Mouse (Mus musculus): ENCODE measurements around the gene Plekho2. TPM values are rescaled to one million over a fixed set of nuclear protein-coding genes. Genes with fewer than 3 reads are reported as not detected.

The Plekho2 gene
- polyA plus RNA-seq (2011; ENCODE audit: insufficient read length, low read depth, missing spikeins): 58.1 and 78.4 TPM in 2 replicates

DNA sequence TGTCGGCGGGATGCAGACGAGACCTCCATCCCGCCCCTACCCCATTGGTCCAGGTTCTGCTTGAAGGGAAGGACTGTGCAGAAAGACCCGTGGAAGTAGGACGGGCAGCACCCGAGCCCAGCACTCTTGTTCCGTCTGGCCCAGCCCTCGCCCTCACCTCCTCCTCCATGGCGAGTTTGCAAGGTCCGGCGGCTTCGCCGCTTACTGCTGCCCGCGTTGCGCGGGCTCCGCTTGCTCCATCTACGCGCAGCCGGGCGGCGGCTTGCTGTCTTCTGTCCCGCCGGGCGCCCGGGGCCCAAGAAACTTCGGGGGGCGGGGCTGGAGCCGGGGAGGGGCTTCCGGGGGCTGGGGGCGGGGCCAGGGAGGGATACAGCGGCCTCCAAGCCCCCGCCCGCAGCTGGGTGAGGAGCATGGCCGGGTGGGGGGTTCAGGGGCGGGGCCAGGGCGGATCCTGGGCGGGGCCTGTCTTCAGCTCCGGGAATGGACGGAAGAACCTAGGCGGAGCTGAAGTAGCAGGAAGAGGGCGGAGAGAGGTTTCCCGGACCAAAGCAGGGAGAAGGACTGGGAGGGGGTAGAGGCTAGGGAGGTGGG lies at the start of gene Plekho2:
Gene Plekho2 (minus strand): TSS at position 260 of the 591 bp plus-strand sequence.
- TF ChIP-seq CTCF (IDR thresholded peaks at IDR 0.05; ENCODE audit: borderline replicate concordance, insufficient read depth, low read length) (no peak), POLR2A (IDR thresholded peaks at IDR 0.05; ENCODE audit: low read depth, low read length) (peak; percentile 95)
- H3K27ac ChIP-seq (ENCODE audit: insufficient read depth, low read length): peak within 1 kb of the TSS; percentile 67
- peak within 1 kb of the TSS; percentile 93 for H3K4me3 ChIP-seq (ENCODE audit: insufficient read depth, low read length)
- H3K4me1 ChIP-seq (ENCODE audit: control insufficient read depth, insufficient read depth, low read length): peaks cover 13% of the 10 kb centered on the region

GRCm38 (mm10) chr9:65629025-65629766 lies 49.4 kb upstream of the Plekho2 start, which contains the start of gene Rbpms2:
Rbpms2 (plus strand) TSS chr9:65629648.
- peak within 1 kb of the TSS; percentile 41 for H3K27ac ChIP-seq (ENCODE audit: insufficient read depth, low read length)
- H3K4me1 ChIP-seq (ENCODE audit: control insufficient read depth, insufficient read depth, low read length): no peaks in the 10 kb centered on the region
- TF ChIP-seq POLR2A (IDR thresholded peaks at IDR 0.05; ENCODE audit: low read depth, low read length) (no peak), CTCF (IDR thresholded peaks at IDR 0.05; ENCODE audit: borderline replicate concordance, insufficient read depth, low read length) (no peak)

DNA sequence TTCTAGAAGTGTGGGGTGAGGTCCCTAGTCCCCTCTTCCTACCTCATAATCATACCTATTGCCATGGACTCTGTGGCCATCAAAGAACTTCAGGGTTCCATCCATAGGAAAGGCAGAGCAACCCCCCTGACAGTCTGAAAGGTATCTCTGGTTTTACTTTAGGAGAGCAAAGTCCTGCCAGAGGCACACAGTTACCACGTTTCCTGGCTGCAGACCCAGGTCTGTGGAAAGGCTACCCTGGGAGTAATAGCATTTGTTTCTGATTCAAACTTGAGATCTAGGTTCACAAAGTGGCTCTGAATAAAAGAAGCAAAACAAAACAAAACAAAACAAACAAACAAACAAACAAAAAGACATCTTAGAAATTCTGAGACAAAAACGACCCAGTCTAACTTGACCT lies 44.4 kb upstream of the Plekho2 start:
- no peak overlapping the region for H3K4me3 ChIP-seq (ENCODE audit: insufficient read depth, low read length)
- TF ChIP-seq CTCF (IDR thresholded peaks at IDR 0.05; ENCODE audit: borderline replicate concordance, insufficient read depth, low read length) (no peak), POLR2A (IDR thresholded peaks at IDR 0.05; ENCODE audit: low read depth, low read length) (no peak)
- no peak overlapping the region for H3K27ac ChIP-seq (ENCODE audit: insufficient read depth, low read length)
- H3K4me1 ChIP-seq (ENCODE audit: control insufficient read depth, insufficient read depth, low read length): no peaks in the 10 kb centered on the region

More at GRCm38 (mm10) chr9:65629025-65629766, 49.4 kb upstream of the Plekho2 start, which contains the start of gene Rbpms2:
- peak within 1 kb of the TSS; percentile 69 for H3K4me3 ChIP-seq (ENCODE audit: insufficient read depth, low read length)

GRCm38 (mm10) chr9:65622826-65623225 lies 43.0 kb upstream of the Plekho2 start:
- Histone ChIP-seq H3K27ac (ENCODE audit: insufficient read depth, low read length) (no peak overlapping the region), H3K4me3 (ENCODE audit: insufficient read depth, low read length) (no peak overlapping the region), H3K4me1 (ENCODE audit: control insufficient read depth, insufficient read depth, low read length) (no peaks in the 10 kb centered on the region)
- TF ChIP-seq CTCF (IDR thresholded peaks at IDR 0.05; ENCODE audit: borderline replicate concordance, insufficient read depth, low read length): no peak
- TF ChIP-seq POLR2A (IDR thresholded peaks at IDR 0.05; ENCODE audit: low read depth, low read length): no peak

GRCm38 (mm10) chr9:65621666-65622065 lies 41.8 kb upstream of the Plekho2 start:
- Histone ChIP-seq H3K4me1 (ENCODE audit: control insufficient read depth, insufficient read depth, low read length) (no peaks in the 10 kb centered on the region), H3K27ac (ENCODE audit: insufficient read depth, low read length) (no peak overlapping the region), H3K4me3 (ENCODE audit: insufficient read depth, low read length) (no peak overlapping the region)
- TF ChIP-seq CTCF (IDR thresholded peaks at IDR 0.05; ENCODE audit: borderline replicate concordance, insufficient read depth, low read length) (no peak), POLR2A (IDR thresholded peaks at IDR 0.05; ENCODE audit: low read depth, low read length) (no peak)

DNA sequence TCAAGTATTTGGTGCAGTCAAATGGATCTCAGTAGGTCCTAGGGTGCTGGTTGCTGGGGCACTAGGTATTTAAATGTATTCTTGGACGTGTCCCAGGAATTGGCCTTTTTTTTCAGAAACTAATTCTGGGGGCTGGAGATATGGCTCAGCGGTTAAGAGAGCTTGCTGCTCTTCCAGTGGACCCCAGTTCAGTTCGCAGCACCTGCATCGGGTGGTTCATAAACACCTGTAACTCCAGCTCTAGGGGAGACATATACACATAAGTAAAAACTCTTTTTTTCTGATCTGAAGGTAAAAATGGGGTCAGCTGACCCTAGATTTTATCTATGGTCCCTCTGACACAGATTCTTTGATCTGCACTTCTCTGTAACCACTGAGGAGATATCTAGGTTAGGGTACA lies 41.4 kb upstream of the Plekho2 start:
- Histone ChIP-seq H3K27ac (ENCODE audit: insufficient read depth, low read length) (no peak overlapping the region), H3K4me1 (ENCODE audit: control insufficient read depth, insufficient read depth, low read length) (no peaks in the 10 kb centered on the region), H3K4me3 (ENCODE audit: insufficient read depth, low read length) (no peak overlapping the region)
- no peak for TF ChIP-seq CTCF (IDR thresholded peaks at IDR 0.05; ENCODE audit: borderline replicate concordance, insufficient read depth, low read length)
- no peak for TF ChIP-seq POLR2A (IDR thresholded peaks at IDR 0.05; ENCODE audit: low read depth, low read length)

- Histone ChIP-seq H3K4me1 (ENCODE audit: control insufficient read depth, insufficient read depth, low read length) (no peaks in the 10 kb centered on the region), H3K4me3 (ENCODE audit: insufficient read depth, low read length) (no peak overlapping the region), H3K27ac (ENCODE audit: insufficient read depth, low read length) (no peak overlapping the region)
- TF ChIP-seq POLR2A (IDR thresholded peaks at IDR 0.05; ENCODE audit: low read depth, low read length): no peak
These were observed 39.5 kb upstream of the Plekho2 start for GRCm38 (mm10) chr9:65619311-65619710.

DNA sequence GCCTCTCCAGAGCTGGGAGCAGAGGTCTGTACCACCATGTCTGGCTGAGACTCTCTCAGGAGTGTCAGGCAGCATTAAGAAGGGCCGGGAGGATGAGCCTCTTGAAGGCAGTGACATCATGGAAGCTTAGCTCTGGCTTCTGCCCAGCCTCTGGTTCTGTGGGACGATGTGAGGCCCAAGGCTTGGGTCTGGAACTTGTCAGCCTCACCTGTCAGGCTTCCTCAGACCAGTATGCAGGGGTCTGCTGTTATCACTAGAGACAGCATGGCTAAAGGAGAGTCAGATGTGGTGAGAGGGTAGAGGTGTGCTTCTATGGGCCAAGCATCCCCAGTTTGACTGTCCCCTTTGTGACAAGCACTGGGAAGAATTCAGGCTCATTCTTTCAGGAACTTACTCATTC lies 33.3 kb upstream of the Plekho2 start:
- Histone ChIP-seq H3K4me1 (ENCODE audit: control insufficient read depth, insufficient read depth, low read length) (no peaks in the 10 kb centered on the region), H3K27ac (ENCODE audit: insufficient read depth, low read length) (no peak overlapping the region), H3K4me3 (ENCODE audit: insufficient read depth, low read length) (no peak overlapping the region)
- no peak for TF ChIP-seq CTCF (IDR thresholded peaks at IDR 0.05; ENCODE audit: borderline replicate concordance, insufficient read depth, low read length)
- no peak for TF ChIP-seq POLR2A (IDR thresholded peaks at IDR 0.05; ENCODE audit: low read depth, low read length)

DNA sequence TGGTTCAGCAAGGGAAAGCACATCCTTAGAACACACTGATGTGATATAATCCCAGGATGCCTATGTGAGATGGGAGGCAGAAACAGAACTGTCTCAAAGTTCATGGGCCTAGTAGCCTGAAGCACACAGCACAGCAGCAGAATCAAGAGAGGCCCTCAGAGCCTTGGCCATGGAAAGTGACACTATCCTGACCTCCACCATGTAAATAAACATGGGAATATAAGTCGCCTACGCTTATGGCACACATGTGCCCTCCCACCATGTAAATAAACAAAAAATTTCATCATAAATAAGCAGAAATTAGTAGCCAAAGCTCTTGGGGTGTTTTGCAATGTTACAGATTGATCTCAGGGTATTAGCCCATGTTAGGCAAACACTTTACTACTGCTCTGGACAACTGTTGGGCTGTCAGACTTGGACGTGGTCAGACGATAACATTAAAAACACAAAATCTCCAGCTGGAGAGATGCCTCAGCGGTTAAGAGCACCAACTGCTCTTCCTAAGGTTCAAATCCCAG lies 32.2 kb upstream of the Plekho2 start:
- Histone ChIP-seq H3K4me3 (ENCODE audit: insufficient read depth, low read length) (no peak overlapping the region), H3K27ac (ENCODE audit: insufficient read depth, low read length) (no peak overlapping the region), H3K4me1 (ENCODE audit: control insufficient read depth, insufficient read depth, low read length) (no peaks in the 10 kb centered on the region)
- TF ChIP-seq POLR2A (IDR thresholded peaks at IDR 0.05; ENCODE audit: low read depth, low read length) (no peak), CTCF (IDR thresholded peaks at IDR 0.05; ENCODE audit: borderline replicate concordance, insufficient read depth, low read length) (no peak)

DNA sequence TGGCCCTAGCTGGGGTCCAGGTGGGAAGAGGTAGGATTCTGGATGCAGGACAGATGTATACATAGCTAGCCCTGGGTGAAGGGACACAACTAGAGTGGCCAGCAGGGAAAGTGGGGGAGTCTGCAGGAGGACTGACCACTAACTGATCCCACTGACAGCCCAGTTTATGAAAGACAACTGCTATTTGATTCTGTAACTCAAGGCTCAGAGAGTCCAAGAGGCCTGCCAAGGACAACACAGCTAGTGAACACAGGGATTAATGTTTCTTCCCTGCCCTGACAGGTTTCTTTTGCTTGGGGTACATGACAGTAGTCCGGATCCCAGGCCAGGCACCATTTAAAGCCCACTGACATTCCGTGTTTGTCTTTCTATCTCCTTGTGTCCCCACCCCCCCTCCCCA lies 27.3 kb upstream of the Plekho2 start:
- no peak overlapping the region for H3K4me3 ChIP-seq (ENCODE audit: insufficient read depth, low read length)
- H3K27ac ChIP-seq (ENCODE audit: insufficient read depth, low read length): no peak overlapping the region
- TF ChIP-seq POLR2A (IDR thresholded peaks at IDR 0.05; ENCODE audit: low read depth, low read length) (no peak), CTCF (IDR thresholded peaks at IDR 0.05; ENCODE audit: borderline replicate concordance, insufficient read depth, low read length) (no peak)
- H3K4me1 ChIP-seq (ENCODE audit: control insufficient read depth, insufficient read depth, low read length): no peaks in the 10 kb centered on the region

Measured in embryonic fibroblast, embryonic 13.5 days (primary cell).